Mouse (Mus musculus): ENCODE results near the gene Sardh. TPM values are rescaled to one million over a fixed set of nuclear protein-coding genes. Genes with fewer than 3 reads are reported as not detected.

The Sardh gene
- polyA plus RNA-seq, 1 experiment from 2014 or later: 25.6 TPM

DNA sequence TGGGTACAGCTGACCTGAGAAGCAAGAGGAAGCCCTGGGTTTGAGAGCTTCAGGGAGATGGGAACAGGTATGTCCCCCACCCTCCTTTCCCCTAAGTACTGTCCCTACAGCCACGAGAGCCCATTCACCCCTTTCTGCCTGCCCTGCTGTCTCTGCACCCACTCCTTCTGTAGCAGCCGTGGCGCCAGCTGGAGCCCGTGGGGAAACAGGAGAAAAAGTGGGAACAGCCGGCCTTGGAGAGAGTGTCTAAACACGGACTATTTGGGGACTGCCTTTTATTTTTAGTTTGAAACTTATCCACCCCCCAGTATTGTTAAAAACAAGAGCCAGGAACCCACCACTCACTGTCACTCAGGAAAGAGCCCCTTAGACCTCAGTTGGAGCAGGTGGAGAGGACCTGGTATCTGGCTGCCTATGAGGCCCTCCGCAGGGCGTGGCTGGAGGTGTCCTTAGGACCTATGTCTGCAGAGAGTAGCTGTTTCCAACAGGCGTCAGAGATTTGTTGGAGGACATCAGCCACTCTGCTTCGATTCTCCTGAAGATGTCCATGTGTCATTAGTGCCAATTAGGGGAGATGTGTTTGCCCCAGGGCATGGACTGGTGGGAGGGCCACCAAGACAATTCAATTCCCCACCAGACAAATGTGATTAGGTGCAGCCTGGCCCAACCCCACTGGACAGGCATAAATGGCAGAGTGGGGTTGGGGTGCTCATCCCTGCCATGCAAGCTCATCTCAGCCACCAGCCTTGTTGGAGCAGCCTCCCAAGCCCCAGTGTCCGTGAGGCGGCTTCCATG is 83.1 kb downstream of the Sardh start, which contains the start of gene Dbh:
Gene Dbh, plus strand, starts transcription at position 438 of the 795 bp plus-strand sequence.
- H3K9ac ChIP-seq: no peak within 1 kb of the TSS
- H3K4me1 ChIP-seq: peaks cover 15% of the 10 kb centered on the region
- no peak within 1 kb of the TSS for H3K27ac ChIP-seq
- H3K36me3 ChIP-seq: no peaks in the 10 kb centered on the region
- 65% methylated on average over 12 of the region's 12 CpGs for WGBS
- H3K4me3 ChIP-seq: no peak within 1 kb of the TSS
- no peak within 1 kb of the TSS for H3K4me2 ChIP-seq
- no peak for ATAC-seq (ENCODE audit: borderline replicate concordance, extremely low read depth, low FRiP score, low TSS enrichment)
- no peaks in the 10 kb centered on the region for H3K27me3 ChIP-seq
- H3K9me3 ChIP-seq: no peaks in the 10 kb centered on the region

DNA sequence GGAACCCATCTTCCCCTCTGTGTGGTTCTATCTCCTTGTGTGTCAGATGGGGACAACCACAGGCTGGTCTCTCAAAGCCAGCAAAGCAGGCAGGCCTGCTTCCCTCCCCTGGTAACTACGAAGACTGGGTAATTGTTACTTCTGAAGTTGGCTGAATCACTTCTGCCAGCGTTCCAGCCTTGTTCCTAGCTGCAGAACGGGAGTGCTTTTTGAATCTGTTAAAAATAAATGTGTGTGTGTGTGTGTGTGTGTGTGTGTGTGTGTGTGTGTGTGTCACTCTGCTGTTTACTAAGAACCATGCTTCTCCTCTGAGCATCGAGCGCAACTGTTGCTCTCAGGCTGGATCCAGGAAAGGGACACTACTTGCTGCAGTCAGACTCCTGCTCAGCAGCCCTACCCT is 84.3 kb downstream of the Sardh start:
- H3K4me1 ChIP-seq: peaks cover 15% of the 10 kb centered on the region
- no peak overlapping the region for H3K4me2 ChIP-seq
- H3K27me3 ChIP-seq: no peaks in the 10 kb centered on the region
- no peaks in the 10 kb centered on the region for H3K36me3 ChIP-seq
- H3K9ac ChIP-seq: no peak overlapping the region
- WGBS: 56% methylated on average over 5 of the region's 5 CpGs
- H3K4me3 ChIP-seq: no peak overlapping the region
- no peaks in the 10 kb centered on the region for H3K9me3 ChIP-seq
- no peak overlapping the region for H3K27ac ChIP-seq
- no peak for ATAC-seq (ENCODE audit: borderline replicate concordance, extremely low read depth, low FRiP score, low TSS enrichment)

DNA sequence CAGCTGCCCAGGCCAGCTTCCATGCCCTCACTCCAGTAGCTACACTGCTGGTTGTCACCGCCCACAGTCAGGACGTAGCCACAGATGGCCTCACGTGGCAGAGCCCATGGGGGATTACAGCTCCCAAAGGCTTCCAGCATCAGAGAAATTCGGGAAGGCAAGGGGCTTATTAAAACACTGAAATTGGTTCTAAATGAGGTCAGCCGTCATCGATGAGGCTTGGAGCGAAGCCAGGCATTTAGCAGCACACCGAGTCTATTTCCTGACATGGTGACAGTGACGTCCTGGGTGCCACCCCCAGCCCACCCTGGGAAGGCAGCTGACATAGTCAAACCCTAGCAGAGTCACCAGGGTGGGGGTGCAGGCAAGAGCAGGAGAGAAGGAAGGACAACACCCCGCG is 85.5 kb downstream of the Sardh start:
- H3K4me3 ChIP-seq: no peak overlapping the region
- no peak overlapping the region for H3K4me2 ChIP-seq
- H3K27me3 ChIP-seq: no peaks in the 10 kb centered on the region
- H3K9ac ChIP-seq: no peak overlapping the region
- H3K4me1 ChIP-seq: peaks cover 15% of the 10 kb centered on the region
- WGBS: 48% methylated on average over 11 of the region's 11 CpGs
- no peaks in the 10 kb centered on the region for H3K9me3 ChIP-seq
- no peak for ATAC-seq (ENCODE audit: borderline replicate concordance, extremely low read depth, low FRiP score, low TSS enrichment)
- no peak overlapping the region for H3K27ac ChIP-seq
- no peaks in the 10 kb centered on the region for H3K36me3 ChIP-seq

DNA sequence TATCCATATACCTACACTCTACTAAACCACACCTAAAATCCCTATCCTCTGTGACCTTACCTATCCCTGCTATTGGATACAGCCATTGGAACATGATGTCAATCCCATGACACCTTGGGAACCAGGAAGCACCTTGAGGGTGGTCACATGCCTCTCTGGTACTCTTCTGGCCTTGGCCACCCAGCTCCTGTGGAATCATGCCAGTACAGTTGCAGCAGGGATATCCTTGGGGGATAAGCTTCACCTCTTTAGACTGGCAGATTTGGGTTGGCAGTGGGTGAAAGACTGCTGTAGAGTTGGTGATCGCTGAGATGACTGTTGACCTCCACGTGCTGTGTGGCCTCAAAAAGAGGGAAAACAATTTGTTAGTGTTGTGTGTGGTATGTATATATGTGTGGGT is 86.6 kb downstream of the Sardh start:
- H3K27ac ChIP-seq: no peak overlapping the region
- no peaks in the 10 kb centered on the region for H3K36me3 ChIP-seq
- 0 out of 2 replicates have a peak, but pooled peaks cover 8% of the 10 kb centered on the region for H3K4me1 ChIP-seq
- no peak overlapping the region for H3K4me2 ChIP-seq
- no peak overlapping the region for H3K9ac ChIP-seq
- 84% methylated on average over 2 of the region's 2 CpGs for WGBS
- no peaks in the 10 kb centered on the region for H3K9me3 ChIP-seq
- no peak for ATAC-seq (ENCODE audit: borderline replicate concordance, extremely low read depth, low FRiP score, low TSS enrichment)
- no peak overlapping the region for H3K4me3 ChIP-seq
- no peaks in the 10 kb centered on the region for H3K27me3 ChIP-seq

DNA sequence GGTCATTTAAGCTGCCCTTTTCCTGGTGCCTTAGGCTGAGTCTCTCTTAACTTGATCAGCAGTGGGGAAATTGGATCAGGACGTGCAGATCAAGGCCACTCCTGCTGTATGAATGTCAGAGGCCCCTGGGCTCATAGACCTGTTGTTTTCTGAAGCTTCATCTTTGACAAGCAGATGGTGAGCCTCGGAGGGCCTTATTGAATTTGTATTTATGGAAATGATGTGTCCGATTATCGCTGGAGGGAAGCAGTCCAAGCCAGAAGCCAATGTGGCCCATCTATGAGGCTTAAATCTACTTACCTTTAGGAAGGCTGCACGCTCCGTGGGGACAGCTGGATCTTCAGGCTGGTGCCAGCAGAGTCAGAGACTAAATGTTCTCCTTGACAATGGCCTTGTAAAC is 91.5 kb downstream of the Sardh start:
- H3K9ac ChIP-seq: no peak overlapping the region
- no peak overlapping the region for H3K27ac ChIP-seq
- H3K27me3 ChIP-seq: no peaks in the 10 kb centered on the region; the same call in 1 of the 2 replicates
- H3K4me1 ChIP-seq: no peaks in the 10 kb centered on the region
- H3K4me2 ChIP-seq: no peak overlapping the region
- no peaks in the 10 kb centered on the region for H3K36me3 ChIP-seq
- H3K9me3 ChIP-seq: no peaks in the 10 kb centered on the region
- no peak for ATAC-seq (ENCODE audit: borderline replicate concordance, extremely low read depth, low FRiP score, low TSS enrichment)
- H3K4me3 ChIP-seq: no peak overlapping the region
- 77% methylated on average over 6 of the region's 6 CpGs for WGBS

DNA sequence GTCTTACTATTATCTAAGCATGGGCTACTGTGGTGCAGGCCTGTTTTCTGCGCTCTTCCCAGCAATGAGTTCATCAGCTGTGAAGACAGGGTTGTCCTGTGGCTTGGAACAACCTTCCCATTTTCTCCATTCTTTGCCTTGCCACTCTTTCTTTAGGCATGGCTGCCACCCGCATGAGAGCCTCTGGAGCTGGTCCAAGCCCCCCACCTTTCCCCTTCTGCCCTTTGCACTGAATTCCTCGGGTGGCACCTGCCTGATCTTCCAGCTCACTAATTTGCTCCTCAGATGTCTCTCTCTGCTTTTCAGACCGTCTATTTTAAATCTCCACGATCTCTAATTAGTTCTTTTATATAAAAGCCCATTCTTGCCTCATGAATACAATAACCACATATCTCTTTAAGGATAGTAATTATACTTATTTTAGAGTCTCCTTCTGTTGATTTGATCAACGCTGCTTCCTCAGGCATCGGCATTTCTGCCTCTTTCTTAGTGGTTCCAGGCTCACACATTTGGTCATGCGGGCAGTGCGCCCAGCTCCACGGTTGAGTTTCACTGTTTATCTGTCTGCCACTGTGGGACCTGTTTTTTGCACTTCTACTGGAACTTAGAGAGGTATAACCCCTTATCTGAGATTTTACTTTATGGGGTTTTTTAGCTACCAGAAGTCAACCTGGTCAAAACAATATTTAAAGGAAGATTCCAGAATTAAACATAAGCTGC is 93.5 kb downstream of the Sardh start:
- ATAC-seq (ENCODE audit: borderline replicate concordance, extremely low read depth, low FRiP score, low TSS enrichment): no peak
- Histone ChIP-seq H3K27me3 (no peaks in the 10 kb centered on the region; the same call in 1 of the 2 replicates), H3K9me3 (no peaks in the 10 kb centered on the region)

DNA sequence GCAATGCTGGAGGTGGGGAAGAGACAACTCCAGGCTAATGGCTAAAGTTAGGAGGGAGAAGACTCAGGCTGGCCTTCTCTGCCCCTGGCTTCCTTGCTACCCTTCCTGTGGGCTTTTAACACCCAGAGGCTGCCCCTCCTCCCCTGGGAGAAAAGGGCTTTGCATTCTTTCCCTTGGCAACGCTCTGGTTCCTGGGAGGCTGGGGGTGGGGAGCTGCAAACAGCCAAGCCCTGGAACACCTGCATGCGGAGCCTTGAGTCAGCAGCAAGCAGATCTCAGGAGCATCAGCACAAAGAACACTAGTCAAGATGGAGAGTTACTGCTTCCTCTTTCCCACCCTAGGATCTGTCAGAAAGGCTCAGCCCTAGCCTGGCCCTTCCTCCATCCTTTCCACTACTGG is 98.7 kb downstream of the Sardh start:
- no peak overlapping the region for H3K27ac ChIP-seq
- 0 out of 2 replicates have a peak, but pooled peaks cover 6% of the 10 kb centered on the region for H3K4me1 ChIP-seq
- H3K27me3 ChIP-seq: peaks cover 6% of the 10 kb centered on the region; the same call in 1 of the 2 replicates
- no peak overlapping the region for H3K4me2 ChIP-seq
- H3K4me3 ChIP-seq: no peak overlapping the region
- no peaks in the 10 kb centered on the region for H3K9me3 ChIP-seq
- H3K9ac ChIP-seq: no peak overlapping the region
- no peaks in the 10 kb centered on the region for H3K36me3 ChIP-seq
- ATAC-seq (ENCODE audit: borderline replicate concordance, extremely low read depth, low FRiP score, low TSS enrichment): no peak
- 19% methylated on average over 2 of the region's 2 CpGs for WGBS

More for the DNA sequence above, 93.5 kb downstream of the Sardh start:
- no peak overlapping the region for H3K27ac ChIP-seq
- no peak overlapping the region for H3K9ac ChIP-seq
- H3K4me2 ChIP-seq: no peak overlapping the region
- no peak overlapping the region for H3K4me3 ChIP-seq
- H3K4me1 ChIP-seq: 0 out of 2 replicates have a peak, but pooled peaks cover 3% of the 10 kb centered on the region
- 72% methylated on average over 10 of the region's 10 CpGs for WGBS
- no peaks in the 10 kb centered on the region for H3K36me3 ChIP-seq

DNA sequence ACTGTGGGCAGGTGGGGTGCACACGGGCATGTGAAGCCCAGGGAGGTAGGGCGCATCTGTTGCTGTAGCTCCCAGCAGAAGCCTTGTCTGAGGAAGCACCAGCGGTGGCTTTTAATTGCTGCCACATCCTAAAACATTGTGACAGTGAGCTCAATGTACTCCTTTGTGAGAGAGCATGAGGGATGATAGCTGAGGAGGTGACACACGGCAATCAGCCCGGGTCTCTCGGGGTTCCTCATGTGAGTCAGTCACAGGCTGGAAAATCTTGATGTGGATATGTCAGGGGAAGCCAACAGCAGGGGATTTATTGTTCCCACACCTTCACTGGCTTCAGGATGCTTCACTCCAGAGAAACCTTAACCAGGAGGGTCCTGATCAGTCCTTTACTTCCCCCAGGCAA is 101.3 kb downstream of the Sardh start:
- Histone ChIP-seq H3K9ac (no peak overlapping the region), H3K27me3 (peaks cover 26% of the 10 kb centered on the region)
- 77% methylated on average over 6 of the region's 6 CpGs for WGBS

DNA sequence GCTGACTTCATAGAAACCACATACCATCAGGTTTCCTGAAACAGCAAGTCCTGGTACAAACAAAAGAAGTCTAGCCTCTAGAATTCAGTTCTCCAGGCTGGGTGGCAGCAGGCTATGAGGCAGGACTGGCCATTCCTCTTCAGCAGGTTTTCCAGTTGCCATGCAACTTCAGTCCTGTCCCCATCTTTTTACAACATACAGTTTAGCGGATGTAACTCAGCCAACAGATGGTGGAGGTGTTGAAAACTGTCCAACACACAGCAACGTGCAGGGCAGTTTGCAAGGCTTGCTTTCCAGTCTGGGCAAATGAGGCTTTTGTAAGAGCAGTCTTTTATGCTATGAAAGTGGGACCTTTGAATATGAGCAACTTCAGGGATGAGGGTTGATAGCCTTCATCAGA is 103.2 kb downstream of the Sardh start:
- no peak for ATAC-seq (ENCODE audit: borderline replicate concordance, extremely low read depth, low FRiP score, low TSS enrichment)
- no peak overlapping the region for H3K9ac ChIP-seq
- H3K4me2 ChIP-seq: no peak overlapping the region
- no peak overlapping the region for H3K27ac ChIP-seq
- no peaks in the 10 kb centered on the region for H3K9me3 ChIP-seq
- no peak overlapping the region for H3K4me3 ChIP-seq
- no peaks in the 10 kb centered on the region for H3K36me3 ChIP-seq
- WGBS: 53% methylated on average over 2 of the region's 2 CpGs
- H3K4me1 ChIP-seq: peaks cover 12% of the 10 kb centered on the region; the same call in 1 of the 2 replicates
- peaks cover 45% of the 10 kb centered on the region for H3K27me3 ChIP-seq

More for the DNA sequence above, 101.3 kb downstream of the Sardh start:
- Histone ChIP-seq H3K36me3 (no peaks in the 10 kb centered on the region), H3K27ac (no peak overlapping the region), H3K4me3 (no peak overlapping the region), H3K4me2 (no peak overlapping the region), H3K4me1 (peaks cover 11% of the 10 kb centered on the region; the same call in 1 of the 2 replicates), H3K9me3 (no peaks in the 10 kb centered on the region)
- no peak for ATAC-seq (ENCODE audit: borderline replicate concordance, extremely low read depth, low FRiP score, low TSS enrichment)

DNA sequence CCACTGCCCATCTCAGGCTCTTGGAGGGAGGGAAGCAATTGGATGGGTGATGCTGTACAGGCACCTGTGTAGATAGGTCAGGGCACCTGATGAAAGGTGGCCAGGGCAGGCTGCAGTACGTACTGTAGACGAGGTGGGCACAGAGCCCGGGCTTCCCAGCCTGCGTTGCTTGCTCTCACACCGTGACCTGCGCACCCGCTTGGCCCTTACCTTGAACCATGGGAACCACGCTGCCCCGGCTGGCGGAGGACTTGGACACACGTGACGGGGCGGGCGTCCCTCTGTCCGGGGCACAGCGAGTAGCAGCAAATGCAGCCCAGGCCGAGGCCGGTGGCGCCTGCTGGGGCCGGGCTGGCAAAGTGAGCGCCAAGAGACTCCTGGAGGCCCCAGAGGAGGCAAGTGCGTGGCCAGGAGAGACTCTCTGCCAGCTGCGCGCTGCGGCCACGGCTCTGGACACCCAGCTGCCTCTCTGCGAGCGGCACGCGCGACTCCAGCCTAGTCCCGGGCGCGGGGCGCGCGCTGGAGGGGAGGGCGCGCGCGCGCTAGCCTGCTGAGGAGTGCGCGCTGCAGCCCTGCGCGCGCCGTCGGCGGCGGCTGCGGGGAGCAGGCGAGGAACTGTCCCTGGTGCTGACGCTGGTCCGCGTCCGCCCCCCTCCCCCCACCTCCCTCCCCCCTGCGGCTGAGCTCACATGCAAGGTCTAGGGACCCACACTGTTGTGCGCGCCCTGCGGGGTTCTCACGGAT is 106.0 kb downstream of the Sardh start, which contains the start of gene Fam163b:
Gene Fam163b, minus strand, starts transcription at position 542 of the 744 bp plus-strand sequence.
- H3K4me2 ChIP-seq: peak within 1 kb of the TSS; percentile 83
- peak within 1 kb of the TSS; percentile 39 for H3K4me3 ChIP-seq
- H3K9me3 ChIP-seq: no peaks in the 10 kb centered on the region
- peak; percentile 71; the same call in 1 of the 2 replicates for ATAC-seq (ENCODE audit: borderline replicate concordance, extremely low read depth, low FRiP score, low TSS enrichment)
- H3K27me3 ChIP-seq: peaks cover 57% of the 10 kb centered on the region
- no peak within 1 kb of the TSS for H3K27ac ChIP-seq
- under 1% methylated on average over 61 of the region's 62 CpGs for WGBS
- H3K4me1 ChIP-seq: peaks cover 6% of the 10 kb centered on the region; the same call in 1 of the 2 replicates
- no peaks in the 10 kb centered on the region for H3K36me3 ChIP-seq
- H3K9ac ChIP-seq: 0 out of 2 replicates have a peak within 1 kb of the TSS, but pooled peaks have one; percentile 0
